Mouse (Mus musculus): Measurements from ENCODE around the gene Arsg. TPM values are rescaled to one million over a fixed set of nuclear protein-coding genes. Genes with fewer than 3 reads are reported as not detected.
A peak's percentile ranks its signal among the peaks of the same experiment; 100 is the strongest.

Arsg gene
- total RNA-seq (2014; fragmentation: Nextera tagmentation) (1.4 and 2.1 TPM in 2 replicates), total RNA-seq (2017) (1.5 and 1.6 TPM in 2 replicates)

- peak; percentile 75 for ATAC-seq (replicated peaks; ENCODE audit: poor library complexity, severe bottlenecking)
Measured at GRCm38 (mm10) chr11:109473171-109474085, at the start of gene Arsg, which contains the start of gene Slc16a6. Arsg (plus strand) TSS chr11:109473374. Slc16a6 (minus strand) TSS chr11:109473598.

- ATAC-seq (replicated peaks; ENCODE audit: poor library complexity, severe bottlenecking): peak; percentile 85
Measured at GRCm38 (mm10) chr11:109425392-109426271, 47.5 kb upstream of the Arsg start, which contains the start of gene Amz2. Amz2 (plus strand) TSS chr11:109425946.

GRCm38 (mm10) chr11:109426272-109426586 is 46.9 kb upstream of the Arsg start:
- no peak for ATAC-seq (replicated peaks; ENCODE audit: poor library complexity, severe bottlenecking)

GRCm38 (mm10) chr11:109427353-109427752 is 45.8 kb upstream of the Arsg start:
- no peak for ATAC-seq (replicated peaks; ENCODE audit: poor library complexity, severe bottlenecking)

- ATAC-seq (replicated peaks; ENCODE audit: poor library complexity, severe bottlenecking): peak; percentile 77
Measured at GRCm38 (mm10) chr11:109434233-109434798, 38.9 kb upstream of the Arsg start.

- no peak for ATAC-seq (replicated peaks; ENCODE audit: poor library complexity, severe bottlenecking)
Measured at GRCm38 (mm10) chr11:109436889-109437288, 36.3 kb upstream of the Arsg start.

- no peak for ATAC-seq (replicated peaks; ENCODE audit: poor library complexity, severe bottlenecking)
Measured at GRCm38 (mm10) chr11:109439209-109439608, 34.0 kb upstream of the Arsg start.

- peak; percentile 82 for ATAC-seq (replicated peaks; ENCODE audit: poor library complexity, severe bottlenecking)
Measured at GRCm38 (mm10) chr11:109439829-109440340, 33.3 kb upstream of the Arsg start.

- ATAC-seq (replicated peaks; ENCODE audit: poor library complexity, severe bottlenecking): no peak
Measured at GRCm38 (mm10) chr11:109440641-109441040, 32.5 kb upstream of the Arsg start.

- ATAC-seq (replicated peaks; ENCODE audit: poor library complexity, severe bottlenecking): peak; percentile 57
Measured at GRCm38 (mm10) chr11:109441119-109441518, 32.1 kb upstream of the Arsg start.

- no peak for ATAC-seq (replicated peaks; ENCODE audit: poor library complexity, severe bottlenecking)
Measured at GRCm38 (mm10) chr11:109442166-109442730, 30.9 kb upstream of the Arsg start.

GRCm38 (mm10) chr11:109443468-109444263 is 29.5 kb upstream of the Arsg start:
- no peak for ATAC-seq (replicated peaks; ENCODE audit: poor library complexity, severe bottlenecking)

- ATAC-seq (replicated peaks; ENCODE audit: poor library complexity, severe bottlenecking): peak; percentile 47
Measured at GRCm38 (mm10) chr11:109444600-109444999, 28.6 kb upstream of the Arsg start.

- ATAC-seq (replicated peaks; ENCODE audit: poor library complexity, severe bottlenecking): peak; percentile 74
Measured at GRCm38 (mm10) chr11:109445438-109446035, 27.6 kb upstream of the Arsg start.

GRCm38 (mm10) chr11:109451169-109451568 is 22.0 kb upstream of the Arsg start:
- no peak for ATAC-seq (replicated peaks; ENCODE audit: poor library complexity, severe bottlenecking)

- ATAC-seq (replicated peaks; ENCODE audit: poor library complexity, severe bottlenecking): no peak
Measured at GRCm38 (mm10) chr11:109456261-109456660, 16.9 kb upstream of the Arsg start.

GRCm38 (mm10) chr11:109458165-109458564 is 15.0 kb upstream of the Arsg start:
- ATAC-seq (replicated peaks; ENCODE audit: poor library complexity, severe bottlenecking): no peak

GRCm38 (mm10) chr11:109460586-109460985 is 12.6 kb upstream of the Arsg start:
- no peak for ATAC-seq (replicated peaks; ENCODE audit: poor library complexity, severe bottlenecking)

- no peak for ATAC-seq (replicated peaks; ENCODE audit: poor library complexity, severe bottlenecking)
Measured at GRCm38 (mm10) chr11:109465068-109465467, 8.1 kb upstream of the Arsg start.

Measured in granulocyte monocyte progenitor cell, adult 5-6 weeks (primary cell).